Mouse (Mus musculus): ENCODE data around the gene Med29.

Gene Med29

GRCm38 (mm10) chr7:28354596-28354995 lies 37.9 kb downstream of the Med29 start:
- DNase-seq (ENCODE audit: low spot score): no peak

DNA sequence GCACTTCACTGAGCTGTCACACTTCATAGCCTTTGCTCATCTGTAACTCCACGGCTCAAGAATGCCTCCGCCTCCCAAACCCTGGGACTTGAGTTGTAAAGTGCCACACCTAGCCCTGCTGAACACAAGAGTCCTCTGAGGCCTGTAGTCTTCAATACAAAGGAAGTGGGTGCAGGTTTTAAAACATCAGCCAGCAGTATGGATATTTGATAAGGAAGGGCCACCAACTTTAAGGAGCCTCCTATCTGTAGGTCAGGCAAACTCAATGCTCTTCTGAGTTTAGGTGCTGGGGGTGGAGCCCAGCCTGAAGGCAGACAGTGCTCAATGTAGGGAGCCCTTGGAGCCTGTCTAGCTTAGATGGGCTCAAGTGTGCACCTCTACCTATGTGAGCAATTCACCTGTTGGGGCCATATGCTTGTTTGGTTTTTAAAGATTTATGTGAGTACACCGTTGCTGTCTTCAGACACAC lies 38.4 kb downstream of the Med29 start:
- no peak for DNase-seq (ENCODE audit: low spot score)

DNA sequence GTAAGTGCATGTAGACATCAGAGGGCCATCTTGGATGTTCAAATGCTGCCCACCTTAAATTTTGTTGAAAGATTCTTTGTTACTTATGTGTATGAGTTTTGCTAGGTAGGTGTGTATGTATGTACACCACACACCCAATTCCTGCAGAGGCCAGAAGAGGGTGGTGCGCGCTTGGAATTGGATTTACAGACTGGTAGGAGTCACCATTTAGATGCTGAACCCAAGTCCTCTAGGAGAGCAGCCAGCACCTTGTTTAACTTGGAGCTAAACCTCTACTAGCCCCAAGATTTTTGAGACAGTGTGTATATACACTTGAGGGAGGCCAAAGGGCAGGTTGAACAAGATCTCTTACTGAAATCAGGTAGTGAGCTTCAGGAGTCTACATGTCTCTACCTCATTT lies 39.2 kb downstream of the Med29 start:
- DNase-seq (ENCODE audit: low spot score): no peak

DNA sequence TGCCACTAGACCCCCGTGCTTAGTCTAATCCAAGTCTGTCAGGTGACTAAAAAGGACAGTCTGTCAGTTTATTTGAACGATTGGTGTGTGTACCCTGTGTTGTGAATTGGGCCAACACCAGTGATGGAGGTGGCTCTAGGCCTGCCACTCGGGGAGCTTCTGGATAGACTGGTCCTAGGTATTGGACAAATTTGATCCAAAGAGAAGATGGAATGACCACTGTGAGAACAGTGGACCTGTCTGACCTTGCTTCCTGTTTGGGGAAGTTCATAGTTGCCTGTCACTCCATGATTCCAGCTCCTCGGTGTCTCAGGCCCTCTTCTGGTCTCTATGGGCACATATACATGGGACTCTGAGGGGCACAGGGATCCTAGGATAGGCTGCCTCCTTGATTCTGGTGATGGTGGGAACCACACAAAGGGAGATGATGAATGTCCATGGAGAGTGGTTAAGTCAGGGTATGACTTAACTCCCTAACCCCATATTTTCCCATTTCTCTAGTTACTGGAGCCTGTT lies 40.8 kb downstream of the Med29 start:
- DNase-seq (ENCODE audit: low spot score): no peak

GRCm38 (mm10) chr7:28350155-28350883 lies 42.2 kb downstream of the Med29 start, which contains the start of gene Rps16:
TSS of gene Rps16 (plus strand) at chr7:28350652.
- peak; percentile 98 for DNase-seq (ENCODE audit: low spot score)

DNA sequence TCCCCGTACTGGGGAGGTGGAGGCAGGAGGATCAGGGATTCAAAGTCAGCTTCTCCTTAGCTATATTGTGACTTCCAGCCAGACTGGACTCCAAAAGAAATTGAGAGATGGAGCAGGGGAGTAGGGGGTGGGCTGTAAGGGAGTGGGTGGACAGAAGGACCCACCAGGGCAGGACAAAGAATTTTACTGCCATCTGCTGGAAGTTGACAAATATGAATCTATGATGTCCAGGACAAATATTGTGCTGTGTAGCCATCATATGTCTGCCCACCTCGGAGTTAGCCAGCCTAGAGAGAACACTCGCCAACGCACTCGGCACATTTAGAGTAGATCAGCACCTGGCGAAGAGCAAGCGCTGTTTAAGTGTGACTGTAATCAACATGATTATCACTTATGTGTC lies 43.9 kb downstream of the Med29 start:
- DNase-seq (ENCODE audit: low spot score): no peak

- no peak for DNase-seq (ENCODE audit: low spot score)
These were observed 44.8 kb downstream of the Med29 start for GRCm38 (mm10) chr7:28347746-28348145.

- DNase-seq (ENCODE audit: low spot score): no peak
These were observed 47.9 kb downstream of the Med29 start for GRCm38 (mm10) chr7:28344637-28345036.

- no peak for DNase-seq (ENCODE audit: low spot score)
These were observed 51.1 kb downstream of the Med29 start for GRCm38 (mm10) chr7:28341381-28341780.

- peak; percentile 39 for DNase-seq (ENCODE audit: low spot score)
These were observed 53.1 kb downstream of the Med29 start for GRCm38 (mm10) chr7:28339213-28339917.

DNA sequence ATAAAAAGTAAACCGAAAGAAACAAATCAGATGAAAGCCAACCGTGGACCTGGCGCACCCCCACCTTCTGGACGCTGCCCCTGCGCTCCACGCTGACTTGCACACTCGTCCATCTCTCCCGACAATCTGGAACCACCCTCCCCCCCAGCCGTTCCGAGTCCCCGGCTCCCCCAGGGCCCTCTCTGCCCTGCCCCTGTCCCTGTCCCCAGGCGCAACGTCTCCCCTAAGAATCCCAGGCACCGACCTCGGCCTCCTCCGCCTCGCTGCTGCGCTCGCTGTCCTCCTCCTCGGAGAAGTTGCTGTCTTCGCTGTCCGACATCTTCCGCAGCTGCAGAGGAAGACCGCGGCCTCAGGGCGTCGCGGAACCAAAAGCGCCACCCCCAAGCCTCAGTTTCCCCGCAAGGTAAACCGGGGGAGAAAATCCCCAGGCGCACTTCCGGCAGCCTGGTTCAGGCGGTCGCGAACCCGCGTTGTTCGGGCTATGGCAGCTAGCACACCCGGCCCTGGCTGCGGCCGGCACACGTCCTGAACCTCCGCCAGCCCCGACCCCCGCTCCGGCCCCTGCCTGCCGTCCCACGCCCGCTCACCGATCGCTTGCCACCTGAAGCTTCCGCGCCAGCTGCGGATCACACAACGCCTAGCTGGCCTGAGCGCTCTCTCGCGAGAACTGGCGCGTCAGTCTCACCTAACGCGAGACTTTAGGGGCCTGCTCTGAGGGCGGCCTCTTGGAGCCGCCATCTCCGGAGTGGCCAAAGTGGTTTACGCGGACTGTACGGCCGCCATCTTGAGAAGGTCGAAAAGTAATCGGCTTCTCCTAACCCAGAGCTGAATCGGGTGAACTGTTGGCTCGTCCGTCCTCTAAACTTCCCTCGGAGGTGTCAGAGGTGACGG lies 54.2 kb downstream of the Med29 start, which contains the start of gene Supt5:
TSS of gene Supt5 (minus strand) at position 639 of the 891 bp plus-strand sequence.
- peak; percentile 90 for DNase-seq (ENCODE audit: low spot score)

Data from ovary, postnatal 14 days (tissue).